Mouse (Mus musculus): ENCODE results near the gene Pdcd11. TPM values are rescaled to one million over a fixed set of nuclear protein-coding genes. Genes with fewer than 3 reads are reported as not detected.

Pdcd11 gene
- 19.6 and 23.2 TPM in 2 replicates for total RNA-seq (2017)

GRCm38 (mm10) chr19:47090550-47091156, at the start of gene Pdcd11, which contains the start of gene Usmg5:
TSS of gene Pdcd11 (plus strand) at chr19:47090768.
TSS of gene Usmg5 (minus strand) at chr19:47090647.
- peak; percentile 98 for ATAC-seq (ENCODE audit: extremely low read depth, insufficient number of reproducible peaks, low FRiP score, poor library complexity, severe bottlenecking)

GRCm38 (mm10) chr19:47043608-47044007, 47.0 kb upstream of the Pdcd11 start:
- no peak for ATAC-seq (ENCODE audit: extremely low read depth, insufficient number of reproducible peaks, low FRiP score, poor library complexity, severe bottlenecking)

GRCm38 (mm10) chr19:47046343-47046742, 44.2 kb upstream of the Pdcd11 start:
- ATAC-seq (ENCODE audit: extremely low read depth, insufficient number of reproducible peaks, low FRiP score, poor library complexity, severe bottlenecking): no peak

GRCm38 (mm10) chr19:47047236-47047833, 43.2 kb upstream of the Pdcd11 start:
- no peak for ATAC-seq (ENCODE audit: extremely low read depth, insufficient number of reproducible peaks, low FRiP score, poor library complexity, severe bottlenecking)

- ATAC-seq (ENCODE audit: extremely low read depth, insufficient number of reproducible peaks, low FRiP score, poor library complexity, severe bottlenecking): no peak
These were observed 41.5 kb upstream of the Pdcd11 start for GRCm38 (mm10) chr19:47049061-47049460.

- ATAC-seq (ENCODE audit: extremely low read depth, insufficient number of reproducible peaks, low FRiP score, poor library complexity, severe bottlenecking): no peak
These were observed 40.7 kb upstream of the Pdcd11 start for GRCm38 (mm10) chr19:47049840-47050239.

GRCm38 (mm10) chr19:47050271-47051032, 40.1 kb upstream of the Pdcd11 start, which contains the start of gene Pcgf6:
TSS of gene Pcgf6 (minus strand) at chr19:47050906.
- ATAC-seq (ENCODE audit: extremely low read depth, insufficient number of reproducible peaks, low FRiP score, poor library complexity, severe bottlenecking): peak; percentile 88

- no peak for ATAC-seq (ENCODE audit: extremely low read depth, insufficient number of reproducible peaks, low FRiP score, poor library complexity, severe bottlenecking)
These were observed 37.6 kb upstream of the Pdcd11 start for GRCm38 (mm10) chr19:47052927-47053326.

- no peak for ATAC-seq (ENCODE audit: extremely low read depth, insufficient number of reproducible peaks, low FRiP score, poor library complexity, severe bottlenecking)
These were observed 37.1 kb upstream of the Pdcd11 start for GRCm38 (mm10) chr19:47053471-47053870.

GRCm38 (mm10) chr19:47057684-47058083, 32.9 kb upstream of the Pdcd11 start:
- no peak for ATAC-seq (ENCODE audit: extremely low read depth, insufficient number of reproducible peaks, low FRiP score, poor library complexity, severe bottlenecking)

- ATAC-seq (ENCODE audit: extremely low read depth, insufficient number of reproducible peaks, low FRiP score, poor library complexity, severe bottlenecking): no peak
These were observed 24.7 kb upstream of the Pdcd11 start for GRCm38 (mm10) chr19:47065860-47066259.

GRCm38 (mm10) chr19:47067096-47067882, 23.3 kb upstream of the Pdcd11 start, which contains the start of gene Taf5:
TSS of gene Taf5 (plus strand) at chr19:47067746.
- ATAC-seq (ENCODE audit: extremely low read depth, insufficient number of reproducible peaks, low FRiP score, poor library complexity, severe bottlenecking): peak; percentile 92

- peak; percentile 79 for ATAC-seq (ENCODE audit: extremely low read depth, insufficient number of reproducible peaks, low FRiP score, poor library complexity, severe bottlenecking)
These were observed 22.5 kb upstream of the Pdcd11 start for GRCm38 (mm10) chr19:47067924-47068611.

GRCm38 (mm10) chr19:47088226-47088625, 2.3 kb upstream of the Pdcd11 start:
- no peak for ATAC-seq (ENCODE audit: extremely low read depth, insufficient number of reproducible peaks, low FRiP score, poor library complexity, severe bottlenecking)

- ATAC-seq (ENCODE audit: extremely low read depth, insufficient number of reproducible peaks, low FRiP score, poor library complexity, severe bottlenecking): no peak
These were observed 646 bp upstream of the Pdcd11 start for GRCm38 (mm10) chr19:47089718-47090525.

- no peak for ATAC-seq (ENCODE audit: extremely low read depth, insufficient number of reproducible peaks, low FRiP score, poor library complexity, severe bottlenecking)
These were observed 10.5 kb downstream of the Pdcd11 start for GRCm38 (mm10) chr19:47101080-47101479.

GRCm38 (mm10) chr19:47104641-47105271, 14.2 kb downstream of the Pdcd11 start:
- no peak for ATAC-seq (ENCODE audit: extremely low read depth, insufficient number of reproducible peaks, low FRiP score, poor library complexity, severe bottlenecking)
